Mouse (Mus musculus): ENCODE results near the gene Pltp. TPM values are rescaled to one million over a fixed set of nuclear protein-coding genes. Genes with fewer than 3 reads are reported as not detected.
"Not testable (repeated sequence)": the region's sequence is repeated elsewhere in the genome, so short reads cannot be mapped to it uniquely, and the experiment has no call there.

Gene Pltp
- polyA plus RNA-seq, 1 experiment from 2014 or later: 83.9 TPM

- H3K9ac ChIP-seq (ENCODE audit: low read depth, low read length): no peak overlapping the region
- no peak overlapping the region for H3K4me2 ChIP-seq (ENCODE audit: low read length)
- peaks cover 9% of the 10 kb centered on the region for H3K27me3 ChIP-seq (ENCODE audit: control insufficient read depth, insufficient read depth, low read depth, low read length)
- 71% methylated on average over 4 of the region's 4 CpGs for WGBS
- H3K9me3 ChIP-seq (replicated peaks; ENCODE audit: control insufficient read depth, low read length, poor library complexity, severe bottlenecking): no peaks in the 10 kb centered on the region
- ATAC-seq: no peak
- H3K4me1 ChIP-seq (ENCODE audit: control insufficient read depth, insufficient read depth, low read length): peaks cover 17% of the 10 kb centered on the region
- H3K27ac ChIP-seq (ENCODE audit: low read length): no peak overlapping the region
- H3K36me3 ChIP-seq (ENCODE audit: control insufficient read depth, insufficient read depth, low read length): no peaks in the 10 kb centered on the region
- no peak overlapping the region for H3K4me3 ChIP-seq (ENCODE audit: low read depth, low read length)
Observed at GRCm38 (mm10) chr2:164861094-164861493, 3.6 kb upstream of the Pltp start.

GRCm38 (mm10) chr2:164859640-164860432 is 2.3 kb upstream of the Pltp start:
- no peak for ATAC-seq
- no peak overlapping the region for H3K4me2 ChIP-seq (ENCODE audit: low read length)
- WGBS: 65% methylated on average over 9 of the region's 9 CpGs

DNA sequence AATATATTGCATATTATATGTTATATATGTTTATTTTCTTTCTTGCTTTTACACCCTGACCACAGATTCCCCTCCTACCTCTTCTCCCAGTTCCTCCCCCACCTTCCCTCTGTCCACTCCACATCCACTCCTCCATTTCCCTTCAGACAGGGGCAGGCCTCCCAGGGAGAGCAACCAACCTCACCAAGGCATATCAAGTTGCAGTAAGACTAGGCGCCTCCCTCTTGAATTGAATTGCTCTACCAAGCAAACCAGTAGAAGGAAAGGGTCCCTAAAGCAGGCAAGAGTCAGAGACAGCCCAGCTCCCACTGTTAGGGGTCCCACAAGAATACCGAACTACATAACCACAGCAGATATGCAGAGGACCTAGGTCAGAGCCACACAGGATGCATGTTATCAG is 1.6 kb upstream of the Pltp start:
- H3K4me1 ChIP-seq (ENCODE audit: control insufficient read depth, insufficient read depth, low read length): peaks cover 17% of the 10 kb centered on the region
- H3K4me3 ChIP-seq (ENCODE audit: low read depth, low read length): no peak overlapping the region
- peaks cover 9% of the 10 kb centered on the region for H3K27me3 ChIP-seq (ENCODE audit: control insufficient read depth, insufficient read depth, low read depth, low read length)
- H3K27ac ChIP-seq (ENCODE audit: low read length): no peak overlapping the region
- ATAC-seq: no peak
- H3K9me3 ChIP-seq (replicated peaks; ENCODE audit: control insufficient read depth, low read length, poor library complexity, severe bottlenecking): no peaks in the 10 kb centered on the region
- H3K9ac ChIP-seq (ENCODE audit: low read depth, low read length): no peak overlapping the region
- 53% methylated on average over 2 of the region's 2 CpGs for WGBS
- no peak overlapping the region for H3K4me2 ChIP-seq (ENCODE audit: low read length)
- no peaks in the 10 kb centered on the region for H3K36me3 ChIP-seq (ENCODE audit: control insufficient read depth, insufficient read depth, low read length)

More at GRCm38 (mm10) chr2:164859640-164860432, 2.3 kb upstream of the Pltp start:
- H3K27ac ChIP-seq (ENCODE audit: low read length): no peak overlapping the region
- H3K9ac ChIP-seq (ENCODE audit: low read depth, low read length): no peak overlapping the region
- no peaks in the 10 kb centered on the region for H3K9me3 ChIP-seq (replicated peaks; ENCODE audit: control insufficient read depth, low read length, poor library complexity, severe bottlenecking)
- H3K36me3 ChIP-seq (ENCODE audit: control insufficient read depth, insufficient read depth, low read length): no peaks in the 10 kb centered on the region
- peaks cover 17% of the 10 kb centered on the region for H3K4me1 ChIP-seq (ENCODE audit: control insufficient read depth, insufficient read depth, low read length)
- no peak overlapping the region for H3K4me3 ChIP-seq (ENCODE audit: low read depth, low read length)
- peaks cover 9% of the 10 kb centered on the region for H3K27me3 ChIP-seq (ENCODE audit: control insufficient read depth, insufficient read depth, low read depth, low read length)

DNA sequence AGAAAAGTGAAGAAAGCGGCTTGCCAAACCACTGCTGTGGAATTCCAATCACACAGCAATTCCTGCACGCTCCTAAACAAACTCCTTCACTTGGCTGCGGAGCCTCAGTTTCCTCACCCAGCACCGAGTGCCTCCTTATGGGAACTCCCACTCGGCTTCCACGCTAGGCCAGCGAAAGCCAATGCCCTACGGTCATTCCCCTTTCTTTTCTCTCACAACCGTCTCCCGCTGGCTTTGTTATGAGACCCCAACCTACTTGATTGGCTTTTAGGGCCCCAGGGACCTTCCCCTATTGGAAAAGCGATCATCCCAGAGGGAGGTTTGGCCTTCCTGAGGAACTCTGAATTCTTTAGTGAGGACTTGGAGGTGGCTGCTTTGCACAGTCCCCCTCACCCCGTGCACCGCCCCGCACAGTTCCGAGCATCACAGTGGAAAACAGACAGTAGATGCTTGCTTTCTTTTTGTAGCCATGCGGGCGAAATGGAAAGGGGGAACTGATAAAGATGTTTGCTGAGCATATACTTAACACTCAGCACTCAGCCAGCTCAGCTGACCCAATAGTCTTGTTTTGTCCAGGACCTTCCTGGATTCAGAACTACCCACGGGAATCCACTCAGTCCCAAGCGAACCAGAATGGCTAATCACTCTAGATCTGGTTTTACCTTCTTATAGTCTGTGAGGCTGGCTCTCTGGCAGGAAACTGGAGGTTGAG is 487 bp upstream of the Pltp start:
- Histone ChIP-seq H3K36me3 (ENCODE audit: control insufficient read depth, insufficient read depth, low read length) (no peaks in the 10 kb centered on the region), H3K4me2 (ENCODE audit: low read length) (peak overlapping the region; percentile 98), H3K9me3 (replicated peaks; ENCODE audit: control insufficient read depth, low read length, poor library complexity, severe bottlenecking) (no peaks in the 10 kb centered on the region), H3K4me1 (ENCODE audit: control insufficient read depth, insufficient read depth, low read length) (peaks cover 17% of the 10 kb centered on the region), H3K27me3 (ENCODE audit: control insufficient read depth, insufficient read depth, low read depth, low read length) (peaks cover 9% of the 10 kb centered on the region), H3K4me3 (ENCODE audit: low read depth, low read length) (peak overlapping the region; percentile 50), H3K9ac (ENCODE audit: low read depth, low read length) (peak overlapping the region; percentile 62; the same call in 1 of the 2 replicates), H3K27ac (ENCODE audit: low read length) (no peak overlapping the region)
- WGBS: 3% methylated on average over 19 of the region's 19 CpGs
- no peak for ATAC-seq

- Histone ChIP-seq H3K4me3 (ENCODE audit: low read depth, low read length) (peak overlapping the region; percentile 50), H3K36me3 (ENCODE audit: control insufficient read depth, insufficient read depth, low read length) (no peaks in the 10 kb centered on the region), H3K27me3 (ENCODE audit: control insufficient read depth, insufficient read depth, low read depth, low read length) (peaks cover 9% of the 10 kb centered on the region), H3K9ac (ENCODE audit: low read depth, low read length) (peak overlapping the region; percentile 62; the same call in 1 of the 2 replicates), H3K27ac (ENCODE audit: low read length) (no peak overlapping the region), H3K4me1 (ENCODE audit: control insufficient read depth, insufficient read depth, low read length) (peaks cover 17% of the 10 kb centered on the region), H3K4me2 (ENCODE audit: low read length) (peak overlapping the region; percentile 98), H3K9me3 (replicated peaks; ENCODE audit: control insufficient read depth, low read length, poor library complexity, severe bottlenecking) (no peaks in the 10 kb centered on the region)
- ATAC-seq: peak; percentile 61
- 2% methylated on average over 42 of the region's 42 CpGs for WGBS
Observed at GRCm38 (mm10) chr2:164856309-164857100, 1.0 kb downstream of the Pltp start.

- not testable (repeated sequence) for ATAC-seq
Observed at GRCm38 (mm10) chr2:164855572-164855971, 1.9 kb downstream of the Pltp start.

GRCm38 (mm10) chr2:164850061-164850460 is 7.5 kb downstream of the Pltp start:
- no peak overlapping the region for H3K4me3 ChIP-seq (ENCODE audit: low read depth, low read length)
- H3K36me3 ChIP-seq (ENCODE audit: control insufficient read depth, insufficient read depth, low read length): no peaks in the 10 kb centered on the region
- no peak overlapping the region for H3K4me2 ChIP-seq (ENCODE audit: low read length)
- no peaks in the 10 kb centered on the region for H3K27me3 ChIP-seq (ENCODE audit: control insufficient read depth, insufficient read depth, low read depth, low read length)
- no peaks in the 10 kb centered on the region for H3K4me1 ChIP-seq (ENCODE audit: control insufficient read depth, insufficient read depth, low read length)
- H3K9me3 ChIP-seq (replicated peaks; ENCODE audit: control insufficient read depth, low read length, poor library complexity, severe bottlenecking): no peaks in the 10 kb centered on the region
- no peak for ATAC-seq
- WGBS: 89% methylated on average over 8 of the region's 8 CpGs
- no peak overlapping the region for H3K9ac ChIP-seq (ENCODE audit: low read depth, low read length)
- no peak overlapping the region for H3K27ac ChIP-seq (ENCODE audit: low read length)

More at GRCm38 (mm10) chr2:164855572-164855971, 1.9 kb downstream of the Pltp start:
- H3K9ac ChIP-seq (ENCODE audit: low read depth, low read length); H3K4me3 ChIP-seq (ENCODE audit: low read depth, low read length); H3K27me3 ChIP-seq (ENCODE audit: control insufficient read depth, insufficient read depth, low read depth, low read length); H3K36me3 ChIP-seq (ENCODE audit: control insufficient read depth, insufficient read depth, low read length); H3K27ac ChIP-seq (ENCODE audit: low read length); H3K9me3 ChIP-seq (replicated peaks; ENCODE audit: control insufficient read depth, low read length, poor library complexity, severe bottlenecking); H3K4me2 ChIP-seq (ENCODE audit: low read length): not testable (repeated sequence)
- WGBS: 74% methylated on average over 5 of the region's 5 CpGs
- H3K4me1 ChIP-seq (ENCODE audit: control insufficient read depth, insufficient read depth, low read length): peaks cover 17% of the 10 kb centered on the region

- H3K27me3 ChIP-seq (ENCODE audit: control insufficient read depth, insufficient read depth, low read depth, low read length): no peaks in the 10 kb centered on the region
- WGBS: 54% methylated on average over 3 of the region's 3 CpGs
- no peak overlapping the region for H3K4me2 ChIP-seq (ENCODE audit: low read length)
- H3K4me3 ChIP-seq (ENCODE audit: low read depth, low read length): no peak overlapping the region
- H3K4me1 ChIP-seq (ENCODE audit: control insufficient read depth, insufficient read depth, low read length): no peaks in the 10 kb centered on the region
- H3K36me3 ChIP-seq (ENCODE audit: control insufficient read depth, insufficient read depth, low read length): peaks cover 3% of the 10 kb centered on the region; the same call in 1 of the 2 replicates
- H3K9me3 ChIP-seq (replicated peaks; ENCODE audit: control insufficient read depth, low read length, poor library complexity, severe bottlenecking): no peaks in the 10 kb centered on the region
- no peak overlapping the region for H3K27ac ChIP-seq (ENCODE audit: low read length)
- no peak overlapping the region for H3K9ac ChIP-seq (ENCODE audit: low read depth, low read length)
- ATAC-seq: no peak
Observed at GRCm38 (mm10) chr2:164845782-164846181, 11.7 kb downstream of the Pltp start.
